Mouse (Mus musculus) liver, embryonic 14.5 days (tissue): ENCODE measurements around the gene Rfwd3. TPM values are rescaled to one million over a fixed set of nuclear protein-coding genes. Genes with fewer than 3 reads are reported as not detected.

Experiments
- ATAC-seq: fragments of 200-750 bp; cut with Nextera tagmentation; 2 replicates; pipeline ENCODE4 v1.8.0; 2017; ENCODE audit warnings: moderate number of reproducible peaks, mild to moderate bottlenecking, moderate library complexity; ENCODE audit not compliant: insufficient read depth
- DNase-seq, 3 experiments: peaks; one replicate each; pipeline ENCODE4 v3.0.0-alpha.2; 2012 to 2013; ENCODE audit warnings: low read depth in 3 of 3, low spot score in 3 of 3
- H3K27ac ChIP-seq: fragments of 300-500 bp; sonication (generic); 2 replicates; pipeline ENCODE4 v1.5.1; 2014; ENCODE audit warnings: moderate library complexity, mild to moderate bottlenecking, control low read depth, inconsistent platforms
- H3K27me3 ChIP-seq: fragments of 300-500 bp; sonication (generic); 2 replicates; pipeline ENCODE4 v1.6.1; 2014; ENCODE audit warnings: mild to moderate bottlenecking, low read length, moderate library complexity; ENCODE audit not compliant: control insufficient read depth, insufficient read depth
- H3K36me3 ChIP-seq: fragments of 300-500 bp; sonication (generic); replicated peaks from 2 replicates; pipeline ENCODE4 v1.6.1; 2014; ENCODE audit warnings: low read depth; ENCODE audit not compliant: control insufficient read depth, insufficient read depth
- H3K4me1 ChIP-seq, 2 experiments: fragments of 200-500 bp in 1 of 2; fragments of 300-500 bp in 1 of 2; sonication (generic) in 1 of 2; replicated peaks; 2 replicates each; pipeline ENCODE4 v1.6.1; 2012 to 2014; ENCODE audit warnings: antibody characterized with exemption in 1 of 2, inconsistent platforms in 1 of 2, low read length in 1 of 2; ENCODE audit not compliant: control insufficient read depth in 2 of 2, insufficient read depth in 2 of 2
- H3K4me2 ChIP-seq: fragments of 300-500 bp; sonication (generic); 2 replicates; pipeline ENCODE4 v1.6.1; 2014; ENCODE audit warnings: low read depth, mild to moderate bottlenecking, control low read depth, moderate library complexity
- H3K4me3 ChIP-seq, 2 experiments: fragments of 200-500 bp in 1 of 2; fragments of 300-500 bp in 1 of 2; sonication (generic) in 1 of 2; 2 replicates each; pipeline ENCODE4 v1.5.1; 2012 to 2014; ENCODE audit warnings: low read depth in 2 of 2, low read length in 2 of 2, mild to moderate bottlenecking in 2 of 2, control low read depth in 1 of 2, inconsistent platforms in 1 of 2, moderate library complexity in 1 of 2; ENCODE audit not compliant: insufficient read depth in 1 of 2
- H3K9ac ChIP-seq: fragments of 300-500 bp; sonication (generic); replicated peaks from 2 replicates; pipeline ENCODE4 v1.6.1; 2014; ENCODE audit warnings: mild to moderate bottlenecking, control low read depth, moderate library complexity
- H3K9me3 ChIP-seq: fragments of 300-500 bp; sonication (generic); 2 replicates; pipeline ENCODE4 v1.6.1; 2016; ENCODE audit warnings: low read length, mixed read lengths; ENCODE audit not compliant: control insufficient read depth
- CTCF ChIP-seq: IDR thresholded peaks from 2 replicates; pipeline ENCODE4 v1.5.1; 2016; ENCODE audit warnings: antibody characterized with exemption, low read depth, control low read depth
- EP300 ChIP-seq: IDR thresholded peaks from 2 replicates; pipeline ENCODE4 v1.6.1; 2016; ENCODE audit warnings: antibody characterized with exemption, low read depth
- WGBS: fragments of 180-500 bp; shearing (Covaris S2); extraction: QIAGEN DNeasy Blood & Tissue Kit; methylation state at CpG from one replicate; pipeline ENCODE4 v1.1.7; 2014; ENCODE audit not compliant: insufficient replicate concordance; 5-methylcytosine and 5-hydroxymethylcytosine counted together
- polyA plus RNA-seq, 2 experiments: library from polyadenylated mRNA; depleted of rRNA in 1 of 2; stranded (reverse) in 1 of 2; unstranded in 1 of 2; fragments of >200 nt; fragmentation: Nextera tagmentation in 1 of 2; extraction: Ambion mirVana in 1 of 2; gene quantifications; 2 replicates each; pipeline versions ENCODE4 v1.2.1 to v1.2.3; 2012 to 2014

The Rfwd3 gene
- polyA plus RNA-seq, 2 experiments: 24.5 to 43.8 TPM

DNA sequence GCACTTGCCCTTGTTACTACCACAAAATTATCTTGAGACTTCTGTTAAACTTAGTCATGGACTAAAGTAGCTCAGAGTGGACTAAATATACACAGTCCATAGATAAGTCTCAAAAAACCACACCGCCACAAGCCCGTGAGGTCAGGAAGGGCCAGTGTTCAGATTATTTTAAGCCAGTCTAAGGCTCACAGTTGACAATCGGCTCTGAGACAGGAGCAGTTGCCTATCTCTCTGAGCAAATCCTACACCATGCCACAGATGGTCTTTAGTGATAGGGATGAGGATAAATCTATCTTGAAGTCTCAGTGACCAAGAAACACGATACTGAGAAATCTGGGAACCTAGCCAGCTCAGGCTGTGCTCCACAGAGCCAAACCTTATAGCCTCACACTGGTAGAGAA lies 38.0 kb downstream of the Rfwd3 start:
- no peak overlapping the region for H3K27ac ChIP-seq
- no peaks in the 10 kb centered on the region for H3K9me3 ChIP-seq
- H3K9ac ChIP-seq: no peak overlapping the region
- ATAC-seq (no peak), DNase-seq (peak; percentile 37 to 55 (median 54))
- no peaks in the 10 kb centered on the region for H3K27me3 ChIP-seq
- H3K4me2 ChIP-seq: no peak overlapping the region
- H3K4me3 ChIP-seq: no peak overlapping the region
- WGBS: 10% methylated on average over 4 of the region's 4 CpGs
- peaks cover 6 to 19% of the 10 kb centered on the region in 2 experiments for H3K4me1 ChIP-seq
- TF ChIP-seq EP300 (peak; percentile 73), CTCF (no peak)
- H3K36me3 ChIP-seq: no peaks in the 10 kb centered on the region

DNA sequence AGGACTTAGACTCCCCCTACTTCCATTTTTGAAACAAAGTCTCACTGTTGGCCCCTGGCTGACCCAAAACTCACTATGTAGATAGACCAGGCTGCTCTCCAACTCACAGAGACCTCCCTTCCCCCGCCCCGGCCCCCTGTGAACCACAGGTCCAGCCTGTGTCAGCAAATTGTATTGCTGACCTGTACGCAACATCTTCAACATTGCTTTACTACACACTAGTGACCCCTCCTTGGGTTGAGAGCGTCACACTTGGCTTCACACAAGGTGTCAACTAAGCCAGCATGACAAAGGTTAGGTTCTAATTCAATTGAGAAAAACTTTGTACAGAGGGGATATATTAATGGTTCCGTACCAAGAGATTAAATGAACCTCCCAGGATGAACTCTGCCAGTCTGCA lies 39.8 kb downstream of the Rfwd3 start:
- Histone ChIP-seq H3K4me1 (peaks cover 6 to 19% of the 10 kb centered on the region in 2 experiments), H3K4me2 (peak overlapping the region; percentile 89), H3K9ac (no peak overlapping the region), H3K27ac (no peak overlapping the region), H3K36me3 (no peaks in the 10 kb centered on the region), H3K4me3 (no peak overlapping the region), H3K9me3 (no peaks in the 10 kb centered on the region), H3K27me3 (no peaks in the 10 kb centered on the region)
- WGBS: 79% methylated on average over 5 of the region's 5 CpGs
- no peak for TF ChIP-seq EP300
- no peak for TF ChIP-seq CTCF
- ATAC-seq: no peak
- no peak for DNase-seq

DNA sequence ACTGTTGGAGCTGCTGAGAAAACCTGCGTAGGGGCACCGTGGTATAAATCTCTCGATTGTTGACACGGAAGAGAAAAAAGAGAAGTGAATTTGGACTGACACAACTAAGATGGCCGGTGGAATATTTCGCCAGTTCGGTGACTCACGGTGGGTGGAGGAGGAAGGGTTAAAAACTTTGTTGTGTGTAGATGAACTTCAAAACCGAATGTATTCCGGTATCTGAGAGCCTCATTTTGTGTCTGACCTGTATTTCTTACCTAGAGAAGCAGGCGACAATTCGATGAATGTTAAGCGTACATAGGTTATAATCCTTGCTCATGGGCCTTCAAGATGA lies 40.6 kb downstream of the Rfwd3 start:
- peak overlapping the region; percentile 72 to 80 for H3K4me3 ChIP-seq
- TF ChIP-seq CTCF (no peak), EP300 (no peak)
- peak overlapping the region; percentile 89 for H3K4me2 ChIP-seq
- H3K4me1 ChIP-seq: peaks cover 6 to 19% of the 10 kb centered on the region in 2 experiments
- peak overlapping the region; percentile 81 for H3K9ac ChIP-seq
- WGBS: 9% methylated on average over 13 of the region's 13 CpGs
- no peaks in the 10 kb centered on the region for H3K36me3 ChIP-seq
- H3K27me3 ChIP-seq: no peaks in the 10 kb centered on the region
- peak overlapping the region; percentile 78; the same call in 1 of the 2 replicates for H3K27ac ChIP-seq
- H3K9me3 ChIP-seq: no peaks in the 10 kb centered on the region
- ATAC-seq: peak; percentile 7; the same call in 1 of the 2 replicates
- DNase-seq: no peak

DNA sequence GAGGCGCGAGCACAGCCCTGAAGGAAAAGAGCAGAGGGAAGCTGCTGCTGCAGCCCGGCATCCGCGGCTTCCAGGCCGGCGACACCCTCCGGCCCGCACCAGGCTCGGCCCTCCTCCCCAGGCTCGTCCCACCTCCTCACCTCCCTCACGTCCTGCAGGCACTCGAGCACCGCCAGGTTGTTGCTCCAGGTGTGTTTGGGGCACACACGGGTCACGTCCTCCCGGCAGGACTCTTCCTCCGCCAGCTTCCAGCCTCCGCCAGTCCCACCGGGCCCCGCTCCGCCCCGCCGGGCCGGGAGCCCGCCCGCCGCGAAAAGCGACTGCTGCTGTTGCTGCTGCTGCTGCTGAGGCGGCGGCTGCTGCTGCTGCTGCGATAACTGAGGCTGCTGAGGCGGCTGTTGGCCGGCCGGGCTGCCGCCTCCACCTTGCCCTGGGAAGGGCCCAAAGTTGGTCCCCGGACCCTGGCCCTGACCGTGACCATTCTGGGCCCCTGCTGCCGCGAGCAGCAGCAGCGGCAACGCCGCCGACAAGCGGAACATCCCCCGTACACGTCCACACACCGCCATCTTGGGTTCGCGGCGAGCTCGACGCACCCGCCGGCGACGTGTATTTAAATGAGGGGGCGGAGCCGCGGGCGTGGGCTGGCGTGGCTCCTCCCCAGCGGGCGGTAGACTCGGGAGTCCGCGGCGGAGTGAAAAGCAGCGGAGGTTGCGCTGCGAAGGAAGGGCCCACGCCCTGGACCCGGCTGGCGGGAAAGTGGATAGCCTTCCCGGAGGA lies 41.2 kb downstream of the Rfwd3 start, which contains the start of gene Glg1:
TSS of gene Glg1 (minus strand) at position 586 of the 777 bp plus-strand sequence.
- no peaks in the 10 kb centered on the region for H3K36me3 ChIP-seq
- ATAC-seq (peak; percentile 90), DNase-seq (peak; percentile 83 to 89 (median 85))
- no peaks in the 10 kb centered on the region for H3K9me3 ChIP-seq
- no peaks in the 10 kb centered on the region for H3K27me3 ChIP-seq
- H3K4me1 ChIP-seq: peaks cover 6 to 19% of the 10 kb centered on the region in 2 experiments
- WGBS: under 1% methylated on average over 74 of the region's 76 CpGs
- H3K4me2 ChIP-seq: peak within 1 kb of the TSS; percentile 89
- peak within 1 kb of the TSS; percentile 78 for H3K27ac ChIP-seq
- 0 out of 2 replicates have a peak, but pooled peaks have one; percentile 7 for TF ChIP-seq CTCF
- peak; percentile 24; the same call in 1 of the 2 replicates for TF ChIP-seq EP300
- H3K9ac ChIP-seq: peak within 1 kb of the TSS; percentile 81
- peak within 1 kb of the TSS; percentile 72 to 86 for H3K4me3 ChIP-seq

DNA sequence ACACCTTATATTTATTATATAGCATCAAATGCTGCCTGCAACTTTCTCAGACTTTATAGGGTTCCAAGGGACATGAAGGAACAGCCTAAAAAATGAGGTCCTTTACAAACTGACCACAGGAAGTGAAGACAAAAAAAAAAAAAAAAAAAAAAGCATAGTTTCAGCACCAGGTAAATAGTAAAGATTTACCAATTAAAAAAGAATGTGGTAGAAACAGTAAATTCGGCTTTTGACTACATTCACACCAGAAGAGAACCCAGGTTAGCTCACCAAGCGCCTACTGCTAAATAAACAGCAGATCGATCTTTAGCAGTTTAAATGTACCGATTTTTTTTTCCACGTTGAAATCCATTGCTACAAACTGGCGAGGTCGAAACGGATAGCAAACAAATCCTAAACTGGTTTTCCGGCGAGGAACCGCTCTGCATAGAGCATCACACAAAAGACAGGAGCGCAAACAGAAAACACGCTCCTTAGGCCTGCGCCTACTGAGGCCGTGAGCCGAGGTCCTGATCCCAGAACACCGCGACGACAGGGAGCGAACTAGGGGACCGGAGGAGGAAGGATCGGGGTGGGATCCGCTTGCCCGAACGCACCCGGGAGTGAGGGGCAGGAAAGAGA lies 41.9 kb downstream of the Rfwd3 start:
- peak overlapping the region; percentile 78 for H3K27ac ChIP-seq
- H3K27me3 ChIP-seq: no peaks in the 10 kb centered on the region
- no peaks in the 10 kb centered on the region for H3K36me3 ChIP-seq
- peak overlapping the region; percentile 72 to 86 for H3K4me3 ChIP-seq
- 2% methylated on average over 26 of the region's 26 CpGs for WGBS
- peak overlapping the region; percentile 89 for H3K4me2 ChIP-seq
- TF ChIP-seq EP300 (no peak), CTCF (no peak)
- ATAC-seq (peak; percentile 49), DNase-seq (no peak)
- peak overlapping the region; percentile 81 for H3K9ac ChIP-seq
- H3K4me1 ChIP-seq: peaks cover 6 to 19% of the 10 kb centered on the region in 2 experiments
- no peaks in the 10 kb centered on the region for H3K9me3 ChIP-seq
